Mouse (Mus musculus) neural tube, embryonic 13.5 days (tissue): Measurements from ENCODE around the gene Aqp11. TPM values are rescaled to one million over a fixed set of nuclear protein-coding genes. Genes with fewer than 3 reads are reported as not detected.
A peak's percentile ranks its signal among the peaks of the same experiment; 100 is the strongest.

Source experiments
- ATAC-seq: fragments of 200-750 bp; cut with Nextera tagmentation; 2 replicates; pipeline ENCODE4 v1.8.0; 2017; ENCODE audit warnings: low read depth, mild to moderate bottlenecking, moderate TSS enrichment, moderate library complexity
- H3K27ac ChIP-seq: fragments of 300-500 bp; sonication (generic); replicated peaks from 2 replicates; pipeline ENCODE4 v1.5.1; 2015; ENCODE audit warnings: moderate library complexity, mild to moderate bottlenecking, inconsistent platforms
- H3K27me3 ChIP-seq: fragments of 300-500 bp; sonication (generic); 2 replicates; pipeline ENCODE4 v1.6.1; 2015; ENCODE audit warnings: mild to moderate bottlenecking, inconsistent platforms
- H3K36me3 ChIP-seq: fragments of 300-500 bp; sonication (generic); 2 replicates; pipeline ENCODE4 v1.6.1; 2015; ENCODE audit warnings: mild to moderate bottlenecking, inconsistent platforms
- H3K4me1 ChIP-seq: fragments of 300-500 bp; sonication (generic); replicated peaks from 2 replicates; pipeline ENCODE4 v1.6.1; 2015; ENCODE audit warnings: inconsistent platforms
- H3K4me2 ChIP-seq: fragments of 300-500 bp; sonication (generic); 2 replicates; pipeline ENCODE4 v1.6.1; 2015; ENCODE audit warnings: inconsistent platforms, mild to moderate bottlenecking, moderate library complexity
- H3K4me3 ChIP-seq: fragments of 300-500 bp; sonication (generic); 2 replicates; pipeline ENCODE4 v1.5.1; 2015; ENCODE audit warnings: mild to moderate bottlenecking, inconsistent platforms
- H3K9ac ChIP-seq: fragments of 300-500 bp; sonication (generic); 2 replicates; pipeline ENCODE4 v1.6.1; 2015; ENCODE audit warnings: moderate library complexity, mild to moderate bottlenecking, inconsistent platforms
- H3K9me3 ChIP-seq: fragments of 300-500 bp; sonication (generic); 2 replicates; pipeline ENCODE4 v1.6.1; 2016; ENCODE audit warnings: inconsistent platforms
- WGBS: fragments of 180-500 bp; shearing (Covaris S2); methylation state at CpG from one replicate; pipeline ENCODE4 v1.1.7; 2015; 5-methylcytosine and 5-hydroxymethylcytosine counted together
- polyA plus RNA-seq: library from polyadenylated mRNA; unstranded; fragments of >200 nt; fragmentation: Nextera tagmentation; extraction: Ambion mirVana; gene quantifications from 2 replicates; pipeline ENCODE4 v1.2.1, GENCODE M21; 2015

The Aqp11 gene
- polyA plus RNA-seq, 1 experiment from 2014 or later, result 12.7 TPM

DNA sequence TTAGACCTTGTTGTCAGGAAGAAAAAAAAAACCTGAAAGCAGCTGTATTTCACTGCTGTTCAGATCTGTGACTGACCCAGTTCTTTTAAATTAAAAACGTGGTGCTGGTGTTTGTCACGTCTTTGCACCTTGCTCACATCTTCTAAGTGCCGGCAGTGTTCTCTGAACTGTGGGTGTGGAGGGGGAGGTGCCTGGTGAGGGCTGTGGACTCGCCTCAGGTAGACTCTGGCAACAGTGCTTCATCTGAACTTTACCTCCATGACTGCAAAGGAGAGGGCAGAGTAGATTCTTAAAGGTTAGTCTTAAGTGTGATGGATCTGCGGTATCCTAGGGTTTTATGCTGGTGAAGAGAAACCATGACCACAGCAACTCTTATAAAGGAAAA lies 27.9 kb upstream of the Aqp11 start:
- Histone ChIP-seq H3K4me2 (no peak overlapping the region), H3K9ac (no peak overlapping the region), H3K36me3 (no peaks in the 10 kb centered on the region), H3K27ac (no peak overlapping the region), H3K27me3 (no peaks in the 10 kb centered on the region), H3K9me3 (no peaks in the 10 kb centered on the region), H3K4me1 (no peaks in the 10 kb centered on the region), H3K4me3 (no peak overlapping the region)
- WGBS, result 80% methylated on average over 5 of the region's 5 CpGs
- ATAC-seq, result no peak

DNA sequence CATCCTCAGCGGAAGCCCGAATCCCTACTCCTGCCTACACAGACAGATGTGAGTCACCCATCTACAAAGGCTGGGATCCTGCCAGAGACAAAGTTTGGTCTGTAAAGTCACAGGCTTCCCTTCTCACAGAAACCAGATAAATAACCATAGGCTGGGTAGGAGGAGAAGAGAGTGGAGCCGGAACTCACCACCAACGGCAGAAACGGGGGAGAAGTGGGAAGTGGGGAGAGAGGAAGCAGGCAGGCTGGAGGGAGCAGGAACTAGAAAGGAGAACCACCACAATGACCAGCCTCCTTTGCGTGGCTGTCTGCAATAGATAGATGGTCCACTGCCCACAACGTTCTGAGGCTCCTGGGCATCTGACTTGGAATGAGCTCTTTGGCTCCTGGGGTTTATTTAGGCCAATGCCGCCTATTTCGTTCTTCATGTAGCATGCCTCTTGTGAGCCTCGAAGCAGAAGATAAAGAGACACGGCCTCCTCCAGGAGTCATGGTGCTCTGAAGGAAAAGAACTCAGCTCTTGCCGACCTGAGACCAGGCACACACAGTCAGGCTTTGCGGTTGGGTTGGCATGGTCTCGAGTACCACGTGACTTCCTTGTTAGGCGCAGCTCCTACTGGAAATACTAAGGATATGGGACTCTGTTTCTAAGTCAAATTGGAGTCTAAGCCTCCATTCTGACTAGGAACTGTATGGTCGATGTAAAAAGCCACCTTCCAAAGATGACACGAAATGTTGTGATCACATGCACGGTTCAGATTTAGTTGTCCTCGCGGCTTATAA lies 27.3 kb upstream of the Aqp11 start:
- no peaks in the 10 kb centered on the region for H3K36me3 ChIP-seq
- no peaks in the 10 kb centered on the region for H3K9me3 ChIP-seq
- no peak overlapping the region for H3K9ac ChIP-seq
- no peaks in the 10 kb centered on the region for H3K4me1 ChIP-seq
- 91% methylated on average over 21 of the region's 21 CpGs for WGBS
- H3K4me2 ChIP-seq, result no peak overlapping the region
- H3K27me3 ChIP-seq, result no peaks in the 10 kb centered on the region
- no peak for ATAC-seq
- H3K27ac ChIP-seq, result no peak overlapping the region
- no peak overlapping the region for H3K4me3 ChIP-seq

GRCm38 (mm10) chr7:97764591-97764990 lies 26.5 kb upstream of the Aqp11 start:
- Histone ChIP-seq H3K9ac (no peak overlapping the region), H3K36me3 (no peaks in the 10 kb centered on the region), H3K27me3 (no peaks in the 10 kb centered on the region), H3K27ac (no peak overlapping the region), H3K9me3 (no peaks in the 10 kb centered on the region), H3K4me3 (no peak overlapping the region), H3K4me1 (no peaks in the 10 kb centered on the region), H3K4me2 (no peak overlapping the region)
- ATAC-seq, result no peak
- WGBS, result 85% methylated on average over 11 of the region's 11 CpGs

DNA sequence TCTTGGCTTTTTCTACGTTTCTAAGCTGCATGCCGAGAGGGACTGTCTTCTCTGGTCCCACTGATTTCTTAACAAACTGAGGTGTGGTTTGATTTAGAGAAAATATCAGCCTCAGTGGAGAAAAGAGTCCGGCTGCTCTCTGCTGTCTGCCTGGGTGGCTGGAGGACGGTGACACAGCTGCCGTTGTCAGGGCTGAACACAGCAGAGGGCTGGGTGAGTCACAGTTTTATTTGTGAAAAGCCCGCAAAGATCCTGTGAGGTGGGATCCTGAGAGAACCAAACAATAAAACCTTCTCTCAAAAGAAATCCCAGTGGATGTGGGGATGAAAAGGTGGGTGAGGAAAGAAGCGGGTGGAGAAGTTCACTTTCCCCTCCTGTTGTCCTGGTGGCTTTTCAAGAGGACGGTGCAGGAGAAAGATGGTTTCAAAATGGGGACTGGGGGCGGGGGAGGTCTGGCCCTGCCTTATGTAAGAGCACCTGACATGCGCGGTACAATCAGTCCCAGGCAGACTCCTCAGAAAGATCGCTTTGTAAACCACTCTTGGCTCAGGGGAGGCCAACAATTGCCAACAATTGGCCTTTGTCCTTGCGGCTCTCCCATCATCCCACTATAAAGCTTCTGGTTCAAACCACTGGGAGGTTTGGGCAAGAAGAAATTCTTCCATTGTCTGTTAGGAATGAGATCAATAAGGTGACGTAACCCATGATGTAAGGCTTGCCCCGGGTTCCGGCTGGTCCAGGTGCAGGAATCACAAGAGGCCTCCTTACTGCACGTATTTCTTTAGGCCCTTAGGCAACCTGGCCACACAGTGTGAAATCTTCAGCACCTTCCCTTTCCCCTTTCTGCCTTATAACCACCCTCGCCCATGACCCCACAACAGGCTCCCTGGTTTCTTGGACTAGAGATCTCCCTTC lies 19.1 kb upstream of the Aqp11 start:
- Histone ChIP-seq H3K36me3 (no peaks in the 10 kb centered on the region), H3K4me2 (peak overlapping the region; percentile 52), H3K9ac (peak overlapping the region; percentile 61), H3K27ac (peak overlapping the region; percentile 67), H3K4me1 (peaks cover 15% of the 10 kb centered on the region), H3K9me3 (no peaks in the 10 kb centered on the region), H3K27me3 (no peaks in the 10 kb centered on the region), H3K4me3 (peak overlapping the region; percentile 17)
- 22% methylated on average over 18 of the region's 18 CpGs for WGBS
- ATAC-seq, result peak; percentile 94

- Histone ChIP-seq H3K36me3 (no peaks in the 10 kb centered on the region), H3K9ac (no peak overlapping the region), H3K9me3 (no peaks in the 10 kb centered on the region), H3K27me3 (no peaks in the 10 kb centered on the region), H3K4me2 (peak overlapping the region; percentile 31), H3K4me1 (peaks cover 15% of the 10 kb centered on the region; the same call in 1 of the 2 replicates), H3K4me3 (no peak overlapping the region), H3K27ac (no peak overlapping the region)
- 27% methylated on average over 19 of the region's 19 CpGs for WGBS
- ATAC-seq, result no peak
These were observed 11.4 kb upstream of the Aqp11 start for GRCm38 (mm10) chr7:97749207-97750190.

DNA sequence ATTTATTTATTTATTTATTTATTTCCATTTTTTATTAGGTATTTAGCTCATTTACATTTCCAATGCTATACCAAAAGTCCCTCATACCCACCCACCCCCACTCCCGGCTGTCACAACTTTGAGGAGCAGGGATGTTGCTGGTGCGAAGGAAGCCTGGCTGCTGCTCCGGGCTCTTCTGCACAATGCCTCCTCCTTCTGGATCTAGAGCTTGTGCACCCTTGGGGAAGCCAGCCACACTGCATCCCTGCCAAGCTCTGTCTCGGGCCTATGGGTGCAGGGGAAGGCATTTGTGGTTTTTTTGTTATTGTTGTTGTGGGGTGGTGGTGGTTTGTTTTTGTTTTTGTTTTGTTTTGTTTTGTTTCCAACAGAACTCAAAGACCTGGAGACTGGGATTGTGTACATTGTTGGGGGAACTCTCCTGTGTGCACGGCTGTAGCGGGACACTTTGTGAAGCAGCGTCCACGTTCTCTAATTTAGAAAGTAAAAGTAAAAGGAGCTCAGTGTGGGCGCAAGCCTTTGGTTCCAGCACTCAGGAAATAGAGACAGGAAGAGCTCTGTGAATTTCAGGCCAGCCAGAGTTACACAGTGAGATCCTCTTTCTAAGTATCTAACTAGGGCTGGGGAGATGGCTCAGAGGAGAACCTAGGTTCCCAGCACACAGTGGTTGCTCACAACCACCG lies 10.6 kb upstream of the Aqp11 start:
- Histone ChIP-seq H3K9ac (no peak overlapping the region), H3K36me3 (no peaks in the 10 kb centered on the region), H3K4me2 (peak overlapping the region; percentile 31), H3K4me1 (peaks cover 15% of the 10 kb centered on the region; the same call in 1 of the 2 replicates), H3K27me3 (no peaks in the 10 kb centered on the region), H3K9me3 (no peaks in the 10 kb centered on the region), H3K27ac (no peak overlapping the region), H3K4me3 (no peak overlapping the region)
- WGBS, result 62% methylated on average over 10 of the region's 10 CpGs
- no peak for ATAC-seq

DNA sequence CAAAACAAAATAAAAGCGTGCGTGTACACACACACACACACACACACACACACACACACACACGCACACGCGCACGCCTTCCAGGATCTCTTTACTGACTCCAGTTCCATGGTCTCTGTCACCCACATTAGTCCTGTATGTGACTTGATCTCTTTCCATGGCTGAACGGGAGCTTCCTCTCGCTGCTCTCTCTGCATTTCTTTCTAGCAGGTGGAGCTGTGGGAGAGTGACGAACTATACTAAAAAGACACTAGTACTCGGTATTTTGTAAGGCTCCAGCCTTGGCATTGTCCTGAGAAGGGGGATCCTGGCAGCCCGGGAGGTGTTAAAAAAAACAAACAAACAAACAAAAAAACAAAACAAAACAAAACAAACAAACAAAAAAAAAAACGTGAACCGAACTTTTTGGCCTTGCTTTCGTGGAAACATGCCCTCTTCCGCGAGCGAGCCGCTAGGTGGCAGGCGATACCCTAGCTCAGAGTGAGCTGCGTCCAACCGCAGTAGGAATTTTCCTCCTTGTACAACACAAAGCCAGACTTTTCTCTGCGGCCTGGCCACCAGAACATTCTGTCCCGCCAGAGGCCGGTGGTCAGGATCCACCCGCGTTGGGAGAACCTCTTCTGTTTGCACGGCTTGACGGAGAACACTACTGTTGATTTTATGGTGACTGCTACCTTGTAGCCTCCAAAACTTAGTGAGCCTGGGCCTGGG lies 9.9 kb upstream of the Aqp11 start:
- Histone ChIP-seq H3K27ac (no peak overlapping the region), H3K36me3 (no peaks in the 10 kb centered on the region), H3K27me3 (no peaks in the 10 kb centered on the region), H3K9ac (no peak overlapping the region), H3K9me3 (no peaks in the 10 kb centered on the region), H3K4me2 (peak overlapping the region; percentile 26; the same call in 1 of the 2 replicates), H3K4me1 (peaks cover 15% of the 10 kb centered on the region; the same call in 1 of the 2 replicates), H3K4me3 (no peak overlapping the region)
- ATAC-seq, result peak; percentile 66
- 27% methylated on average over 28 of the region's 28 CpGs for WGBS

- ATAC-seq, result no peak
- Histone ChIP-seq H3K9me3 (no peaks in the 10 kb centered on the region), H3K4me3 (no peak overlapping the region), H3K4me2 (no peak overlapping the region), H3K27ac (no peak overlapping the region), H3K4me1 (peaks cover 15% of the 10 kb centered on the region; the same call in 1 of the 2 replicates), H3K27me3 (no peaks in the 10 kb centered on the region), H3K36me3 (no peaks in the 10 kb centered on the region), H3K9ac (no peak overlapping the region)
- 78% methylated on average over 4 of the region's 4 CpGs for WGBS
These were observed 9.2 kb upstream of the Aqp11 start for GRCm38 (mm10) chr7:97747176-97747707.

- ATAC-seq, result no peak
These were observed 7.2 kb upstream of the Aqp11 start for GRCm38 (mm10) chr7:97745299-97745698.

DNA sequence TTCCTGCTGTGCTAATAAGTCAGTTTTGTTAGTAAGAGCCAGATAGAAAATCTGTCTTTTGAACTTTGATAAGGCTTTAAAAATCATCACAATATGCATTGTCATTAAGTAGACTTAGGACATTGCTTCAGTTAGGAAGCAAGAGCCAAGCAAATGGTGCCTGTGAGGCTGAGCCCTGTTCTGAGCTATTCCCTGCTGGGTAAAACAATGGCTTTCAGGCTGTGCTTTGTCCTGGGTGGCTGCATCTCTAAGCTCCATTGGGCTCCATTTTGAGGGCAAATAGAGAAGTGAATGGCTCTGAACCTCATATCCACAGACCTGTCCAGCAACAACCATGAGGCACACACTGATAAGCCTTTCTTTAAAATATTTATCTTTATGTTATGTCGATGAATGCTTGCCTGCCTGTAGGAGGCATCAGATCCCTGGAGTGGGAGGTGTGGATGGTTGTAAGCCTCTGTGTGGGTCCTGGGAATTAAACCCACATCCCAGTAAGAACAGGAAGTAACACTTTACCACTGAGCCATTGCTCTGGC lies 3.7 kb upstream of the Aqp11 start:
- WGBS, result 16% methylated on average over 1 of the region's 1 CpGs
- Histone ChIP-seq H3K4me1 (peaks cover 9% of the 10 kb centered on the region), H3K27me3 (no peaks in the 10 kb centered on the region), H3K4me2 (no peak overlapping the region), H3K36me3 (no peaks in the 10 kb centered on the region), H3K9me3 (no peaks in the 10 kb centered on the region), H3K4me3 (no peak overlapping the region), H3K27ac (no peak overlapping the region), H3K9ac (no peak overlapping the region)
- ATAC-seq, result no peak

More at GRCm38 (mm10) chr7:97745299-97745698, 7.2 kb upstream of the Aqp11 start:
- peaks cover 15% of the 10 kb centered on the region; the same call in 1 of the 2 replicates for H3K4me1 ChIP-seq
- H3K27ac ChIP-seq, result no peak overlapping the region
- WGBS, result 28% methylated on average over 3 of the region's 3 CpGs
- no peaks in the 10 kb centered on the region for H3K36me3 ChIP-seq
- H3K9me3 ChIP-seq, result no peaks in the 10 kb centered on the region
- no peak overlapping the region for H3K4me3 ChIP-seq
- H3K4me2 ChIP-seq, result no peak overlapping the region
- H3K9ac ChIP-seq, result no peak overlapping the region
- H3K27me3 ChIP-seq, result no peaks in the 10 kb centered on the region
